Mouse (Mus musculus) splenic B cell, adult 2 months (primary cell): ENCODE measurements around the gene Ubox5.

Experiments used
- DNase-seq: peaks from one replicate; pipeline ENCODE4 v3.0.0-alpha.2; 2011; ENCODE audit warnings: low read depth, low spot score
- H3K27me3 ChIP-seq: 2 replicates; pipeline ENCODE4 v1.6.1; 2012; ENCODE audit warnings: mild to moderate bottlenecking, low read length, moderate library complexity, mixed read lengths; ENCODE audit not compliant: control insufficient read depth, poor library complexity, insufficient read depth, severe bottlenecking
- H3K36me3 ChIP-seq: 2 replicates; pipeline ENCODE4 v1.6.1; 2012; ENCODE audit warnings: mild to moderate bottlenecking, low read length, moderate library complexity, mixed read lengths; ENCODE audit not compliant: control insufficient read depth, poor library complexity, insufficient read depth, severe bottlenecking

Gene Ubox5

GRCm38 (mm10) chr2:130642197-130642660 is 12.4 kb upstream of the Ubox5 start:
- no peaks in the 10 kb centered on the region for H3K27me3 ChIP-seq
- peak; percentile 52 for DNase-seq
- no peaks in the 10 kb centered on the region for H3K36me3 ChIP-seq

- DNase-seq: no peak
- Histone ChIP-seq H3K27me3 (no peaks in the 10 kb centered on the region), H3K36me3 (no peaks in the 10 kb centered on the region)
These were observed 11.7 kb upstream of the Ubox5 start for GRCm38 (mm10) chr2:130641351-130642025.

- no peaks in the 10 kb centered on the region for H3K27me3 ChIP-seq
- DNase-seq: no peak
- no peaks in the 10 kb centered on the region for H3K36me3 ChIP-seq
These were observed 9.4 kb upstream of the Ubox5 start for GRCm38 (mm10) chr2:130639276-130639675.

GRCm38 (mm10) chr2:130638101-130638611 is 8.3 kb upstream of the Ubox5 start:
- no peak for DNase-seq
- Histone ChIP-seq H3K27me3 (no peaks in the 10 kb centered on the region), H3K36me3 (no peaks in the 10 kb centered on the region)

DNA sequence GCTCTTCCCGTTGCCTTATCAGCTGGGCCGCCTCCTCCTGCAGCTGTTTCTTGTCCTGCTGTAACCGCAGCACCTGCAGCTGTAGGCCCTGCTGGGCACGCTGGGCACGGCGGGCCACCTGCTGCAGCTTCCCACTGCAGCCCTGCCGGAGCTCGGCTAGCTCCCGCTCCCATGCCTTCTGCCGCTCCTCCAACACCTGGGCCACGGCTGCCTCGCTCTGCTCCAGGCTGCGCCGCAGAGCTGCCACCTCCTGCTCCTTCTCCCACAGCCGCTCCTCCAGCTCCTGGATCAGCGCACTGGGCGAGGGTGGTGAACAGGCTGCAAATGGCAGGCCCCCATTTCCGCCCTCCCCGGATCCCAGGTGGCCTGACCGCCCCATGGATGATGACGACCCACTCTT is 6.0 kb upstream of the Ubox5 start:
- no peaks in the 10 kb centered on the region for H3K27me3 ChIP-seq
- no peak for DNase-seq
- H3K36me3 ChIP-seq: no peaks in the 10 kb centered on the region

- Histone ChIP-seq H3K36me3 (no peaks in the 10 kb centered on the region), H3K27me3 (no peaks in the 10 kb centered on the region)
- DNase-seq: peak; percentile 49
These were observed 5.0 kb upstream of the Ubox5 start for GRCm38 (mm10) chr2:130634739-130635411.

DNA sequence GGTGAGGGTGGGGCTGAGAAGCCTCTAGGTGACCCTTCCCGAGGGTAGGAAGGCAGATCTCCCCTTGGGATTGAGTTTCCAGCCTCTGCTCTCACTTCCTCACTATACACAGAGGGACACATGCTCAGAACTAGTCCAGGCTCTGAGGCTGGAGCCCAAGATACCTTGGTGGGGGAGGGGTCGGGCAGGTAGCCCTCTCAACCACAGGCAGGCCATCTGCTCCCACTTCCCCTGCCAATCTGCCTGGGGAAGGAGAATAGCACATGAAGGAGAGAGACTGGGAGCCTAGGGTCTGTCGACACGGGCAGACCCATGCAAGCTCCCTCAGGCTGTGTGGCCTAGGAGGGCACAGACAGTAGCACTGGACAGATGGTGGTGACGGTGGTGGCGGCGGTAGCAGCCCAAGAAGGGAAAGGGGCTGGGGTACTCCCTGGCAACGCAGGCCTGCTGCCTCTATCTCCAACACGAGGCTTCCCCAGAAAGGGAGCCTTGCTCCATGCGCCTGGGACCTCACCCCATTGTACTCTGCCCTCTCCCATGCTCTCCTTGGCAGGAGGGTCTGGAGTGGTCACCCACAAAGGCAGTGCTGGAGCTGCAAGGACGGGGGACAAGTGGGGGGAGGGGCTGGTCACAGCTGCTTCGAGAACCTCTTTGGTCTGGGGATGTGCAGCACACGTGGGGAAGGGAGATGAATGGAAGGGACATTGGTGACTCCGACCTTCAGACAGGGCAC is 4.3 kb upstream of the Ubox5 start:
- H3K36me3 ChIP-seq: no peaks in the 10 kb centered on the region
- no peak for DNase-seq

GRCm38 (mm10) chr2:130632887-130633675 is 3.2 kb upstream of the Ubox5 start:
- no peaks in the 10 kb centered on the region for H3K36me3 ChIP-seq
- no peaks in the 10 kb centered on the region for H3K27me3 ChIP-seq
- DNase-seq: no peak

More for the DNA sequence above, 4.3 kb upstream of the Ubox5 start:
- no peaks in the 10 kb centered on the region for H3K27me3 ChIP-seq

- no peak for DNase-seq
- H3K36me3 ChIP-seq: no peaks in the 10 kb centered on the region
- no peaks in the 10 kb centered on the region for H3K27me3 ChIP-seq
These were observed 2.6 kb upstream of the Ubox5 start for GRCm38 (mm10) chr2:130632416-130632815.

DNA sequence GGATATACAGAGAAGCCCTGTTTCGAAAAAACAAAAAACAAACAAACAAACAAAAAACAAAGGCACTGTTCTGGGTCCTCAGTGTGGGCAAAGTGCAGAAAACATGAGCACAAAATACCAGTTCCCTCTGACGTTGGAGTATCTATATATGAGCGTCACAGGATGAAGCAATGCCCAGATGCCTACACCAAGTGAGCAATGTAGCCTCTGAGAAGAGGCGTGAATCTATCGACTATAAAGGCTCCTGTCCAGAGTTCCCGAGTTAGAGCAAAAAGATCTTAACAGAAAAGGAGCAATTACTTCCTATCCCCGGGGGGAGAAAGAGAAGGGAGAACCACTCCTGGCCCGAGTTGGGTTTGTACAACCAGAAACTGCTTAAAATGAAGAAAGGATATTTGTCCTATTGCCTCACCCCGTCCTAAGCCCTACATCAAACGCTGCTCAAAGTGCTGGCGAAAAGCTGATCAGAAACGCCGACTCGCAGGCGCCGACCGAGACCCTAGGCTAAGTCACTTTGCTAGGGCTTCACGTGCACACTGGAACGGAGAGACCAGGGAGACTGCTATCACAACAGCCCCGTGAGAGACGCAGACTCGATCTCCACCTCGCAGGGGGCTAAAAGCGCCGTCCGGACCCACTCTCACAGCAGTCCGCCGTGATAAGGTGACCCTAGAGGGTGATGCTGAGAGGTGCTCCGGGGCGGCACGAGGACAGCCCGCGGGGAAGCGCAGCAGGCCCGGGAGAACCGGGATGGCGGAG is 579 bp downstream of the Ubox5 start:
- H3K36me3 ChIP-seq: no peaks in the 10 kb centered on the region; the same call in 1 of the 2 replicates
- H3K27me3 ChIP-seq: no peaks in the 10 kb centered on the region
- DNase-seq: no peak

GRCm38 (mm10) chr2:130628424-130628823 is 1.4 kb downstream of the Ubox5 start:
- Histone ChIP-seq H3K27me3 (no peaks in the 10 kb centered on the region), H3K36me3 (no peaks in the 10 kb centered on the region; the same call in 1 of the 2 replicates)
- DNase-seq: peak; percentile 43

DNA sequence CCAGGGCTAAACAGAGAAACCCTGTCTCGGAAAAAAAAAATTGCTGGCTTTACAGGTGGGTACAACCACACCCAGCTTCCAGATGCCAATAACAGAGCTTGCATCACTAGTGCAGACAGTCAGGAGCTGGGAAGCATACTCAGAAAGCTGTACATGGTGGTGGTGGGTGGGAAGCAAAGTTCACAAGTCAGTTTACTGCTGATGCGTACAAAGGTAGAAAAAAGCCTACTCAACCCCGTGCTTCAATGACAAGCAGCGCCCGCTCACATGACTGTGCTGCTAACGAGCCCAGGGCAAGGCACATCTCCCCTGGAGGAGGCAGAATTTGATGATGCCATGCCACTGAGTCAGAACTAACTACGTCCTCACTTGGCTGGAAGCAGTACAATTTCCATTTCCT is 10.9 kb downstream of the Ubox5 start:
- no peak for DNase-seq
- no peaks in the 10 kb centered on the region for H3K27me3 ChIP-seq
- peaks cover 4% of the 10 kb centered on the region; the same call in 1 of the 2 replicates for H3K36me3 ChIP-seq

- DNase-seq: no peak
- H3K36me3 ChIP-seq: peaks cover 2% of the 10 kb centered on the region; the same call in 1 of the 2 replicates
- no peaks in the 10 kb centered on the region for H3K27me3 ChIP-seq
These were observed 16.7 kb downstream of the Ubox5 start for GRCm38 (mm10) chr2:130613091-130613490.

GRCm38 (mm10) chr2:130602195-130602594 is 27.6 kb downstream of the Ubox5 start:
- no peak for DNase-seq
- no peaks in the 10 kb centered on the region for H3K27me3 ChIP-seq
- H3K36me3 ChIP-seq: peaks cover 4% of the 10 kb centered on the region; the same call in 1 of the 2 replicates
